Mouse (Mus musculus): ENCODE data around the gene Tnni2. TPM values are rescaled to one million over a fixed set of nuclear protein-coding genes. Genes with fewer than 3 reads are reported as not detected.
A peak's percentile ranks its signal among the peaks of the same experiment; 100 is the strongest.

The Tnni2 gene
- polyA plus RNA-seq, 1 experiment from 2014 or later: 29.3 TPM

GRCm38 (mm10) chr7:142460636-142461077, 19.0 kb downstream of the Tnni2 start, which contains the start of gene Lsp1:
Gene Lsp1 (plus strand): TSS chr7:142460809.
- Histone ChIP-seq H3K27me3 (no peaks in the 10 kb centered on the region), H3K27ac (replicated peaks) (0 out of 2 replicates have a peak within 1 kb of the TSS, but pooled peaks have one; percentile 33), H3K4me1 (replicated peaks) (peaks cover 4% of the 10 kb centered on the region; the same call in 1 of the 2 replicates), H3K4me3 (replicated peaks) (peak within 1 kb of the TSS; percentile 28), H3K9me3 (replicated peaks) (no peaks in the 10 kb centered on the region), H3K36me3 (replicated peaks) (no peaks in the 10 kb centered on the region), H3K4me2 (peak within 1 kb of the TSS; percentile 33), H3K9ac (no peak within 1 kb of the TSS)
- 47% methylated on average over 7 of the region's 7 CpGs for WGBS (ENCODE audit: insufficient replicate concordance)
- ATAC-seq (ENCODE audit: insufficient read depth): no peak

- 44% methylated on average over 2 of the region's 2 CpGs for WGBS (ENCODE audit: insufficient replicate concordance)
- no peaks in the 10 kb centered on the region for H3K27me3 ChIP-seq
- 0 out of 2 replicates have a peak overlapping the region, but pooled peaks have one; percentile 33 for H3K27ac ChIP-seq (replicated peaks)
- no peaks in the 10 kb centered on the region for H3K36me3 ChIP-seq (replicated peaks)
- H3K9ac ChIP-seq: no peak overlapping the region
- peak overlapping the region; percentile 28 for H3K4me3 ChIP-seq (replicated peaks)
- peak overlapping the region; percentile 33 for H3K4me2 ChIP-seq
- ATAC-seq (ENCODE audit: insufficient read depth): 0 out of 2 replicates have a peak, but pooled peaks have one; percentile 7
- peaks cover 4% of the 10 kb centered on the region; the same call in 1 of the 2 replicates for H3K4me1 ChIP-seq (replicated peaks)
- H3K9me3 ChIP-seq (replicated peaks): no peaks in the 10 kb centered on the region
Measured at GRCm38 (mm10) chr7:142461446-142461845, 19.8 kb downstream of the Tnni2 start.

- 70% methylated on average over 6 of the region's 6 CpGs for WGBS (ENCODE audit: insufficient replicate concordance)
- no peak overlapping the region for H3K9ac ChIP-seq
- no peak overlapping the region for H3K27ac ChIP-seq (replicated peaks)
- H3K4me2 ChIP-seq: peak overlapping the region; percentile 33
- H3K4me3 ChIP-seq (replicated peaks): peak overlapping the region; percentile 28; the same call in 1 of the 2 replicates
- peaks cover 4% of the 10 kb centered on the region; the same call in 1 of the 2 replicates for H3K4me1 ChIP-seq (replicated peaks)
- no peaks in the 10 kb centered on the region for H3K9me3 ChIP-seq (replicated peaks)
- H3K36me3 ChIP-seq (replicated peaks): no peaks in the 10 kb centered on the region
- no peak for ATAC-seq (ENCODE audit: insufficient read depth)
- H3K27me3 ChIP-seq: no peaks in the 10 kb centered on the region
Measured at GRCm38 (mm10) chr7:142462190-142462589, 20.6 kb downstream of the Tnni2 start.

GRCm38 (mm10) chr7:142462594-142463078, 21.0 kb downstream of the Tnni2 start:
- H3K9ac ChIP-seq: no peak overlapping the region
- H3K4me3 ChIP-seq (replicated peaks): 0 out of 2 replicates have a peak overlapping the region, but pooled peaks have one; percentile 4
- 35% methylated on average over 4 of the region's 4 CpGs for WGBS (ENCODE audit: insufficient replicate concordance)
- no peaks in the 10 kb centered on the region for H3K4me1 ChIP-seq (replicated peaks)
- H3K4me2 ChIP-seq: peak overlapping the region; percentile 33
- no peaks in the 10 kb centered on the region for H3K9me3 ChIP-seq (replicated peaks)
- ATAC-seq (ENCODE audit: insufficient read depth): no peak
- no peaks in the 10 kb centered on the region for H3K27me3 ChIP-seq
- H3K27ac ChIP-seq (replicated peaks): no peak overlapping the region
- H3K36me3 ChIP-seq (replicated peaks): no peaks in the 10 kb centered on the region

DNA sequence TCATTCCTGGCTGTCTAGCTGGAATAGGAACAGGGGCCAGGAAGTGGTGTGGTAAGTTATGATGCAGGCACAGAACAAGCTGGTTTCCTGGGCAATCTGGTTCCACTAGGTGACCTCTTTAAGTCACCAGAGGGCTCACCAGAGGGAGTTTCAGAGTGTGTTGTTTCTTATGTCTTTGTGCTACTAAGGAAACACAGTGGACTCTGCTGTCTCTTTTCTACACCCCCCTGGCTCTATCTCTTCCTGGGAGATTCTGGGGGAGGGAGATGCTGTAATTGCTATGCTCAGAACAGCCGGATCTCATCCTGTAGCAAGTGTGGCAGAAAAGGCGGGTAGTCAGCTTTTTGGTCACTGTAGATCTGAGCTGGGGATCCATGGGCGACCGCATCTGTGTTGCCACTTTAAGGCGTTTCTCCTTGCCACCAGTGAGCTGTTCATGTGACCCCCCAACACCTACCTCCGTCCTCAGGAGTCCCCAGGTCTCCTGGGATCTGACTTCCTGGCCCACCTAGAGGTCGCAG, 28.6 kb downstream of the Tnni2 start:
- WGBS (ENCODE audit: insufficient replicate concordance): 61% methylated on average over 7 of the region's 7 CpGs
- no peak overlapping the region for H3K27ac ChIP-seq (replicated peaks)
- no peaks in the 10 kb centered on the region for H3K9me3 ChIP-seq (replicated peaks)
- H3K27me3 ChIP-seq: no peaks in the 10 kb centered on the region
- no peaks in the 10 kb centered on the region for H3K36me3 ChIP-seq (replicated peaks)
- ATAC-seq (ENCODE audit: insufficient read depth): no peak
- no peak overlapping the region for H3K9ac ChIP-seq
- H3K4me3 ChIP-seq (replicated peaks): no peak overlapping the region
- no peaks in the 10 kb centered on the region; the same call in none of the 2 replicates for H3K4me1 ChIP-seq (replicated peaks)
- no peak overlapping the region for H3K4me2 ChIP-seq

- no peak overlapping the region for H3K4me2 ChIP-seq
Measured at GRCm38 (mm10) chr7:142470808-142471413, 29.3 kb downstream of the Tnni2 start.

DNA sequence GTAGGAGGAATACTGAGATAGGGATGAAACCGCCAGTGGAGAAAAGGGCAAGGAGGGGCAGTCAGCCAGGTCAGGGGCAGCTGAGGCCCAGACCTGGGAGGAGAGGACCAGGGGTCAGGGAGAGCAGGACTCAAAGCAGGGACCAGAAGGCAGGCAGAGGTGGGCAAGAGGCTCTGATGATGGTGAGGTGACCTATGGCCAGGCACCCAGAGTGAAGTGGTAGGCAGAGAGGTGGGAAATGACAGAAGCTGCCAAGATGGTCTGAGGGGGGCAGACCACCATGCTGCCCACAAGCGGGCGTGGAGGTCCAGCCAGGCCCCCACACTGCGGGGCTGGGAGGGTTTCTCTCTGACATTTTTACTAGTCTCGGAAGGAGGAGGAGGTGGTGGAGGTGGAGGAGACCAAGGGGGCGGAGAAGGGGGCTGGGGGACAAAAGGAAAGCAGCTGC, 29.8 kb downstream of the Tnni2 start:
- 45% methylated on average over 6 of the region's 6 CpGs for WGBS (ENCODE audit: insufficient replicate concordance)
- Histone ChIP-seq H3K4me2 (no peak overlapping the region), H3K4me3 (replicated peaks) (no peak overlapping the region), H3K27me3 (no peaks in the 10 kb centered on the region), H3K9me3 (replicated peaks) (no peaks in the 10 kb centered on the region), H3K27ac (replicated peaks) (no peak overlapping the region), H3K36me3 (replicated peaks) (no peaks in the 10 kb centered on the region), H3K4me1 (replicated peaks) (no peaks in the 10 kb centered on the region; the same call in none of the 2 replicates), H3K9ac (no peak overlapping the region)
- ATAC-seq (ENCODE audit: insufficient read depth): no peak

More at GRCm38 (mm10) chr7:142470808-142471413, 29.3 kb downstream of the Tnni2 start:
- no peak overlapping the region for H3K27ac ChIP-seq (replicated peaks)
- no peak for ATAC-seq (ENCODE audit: insufficient read depth)
- no peak overlapping the region for H3K9ac ChIP-seq
- no peak overlapping the region for H3K4me3 ChIP-seq (replicated peaks)
- no peaks in the 10 kb centered on the region; the same call in none of the 2 replicates for H3K4me1 ChIP-seq (replicated peaks)
- H3K36me3 ChIP-seq (replicated peaks): no peaks in the 10 kb centered on the region
- WGBS (ENCODE audit: insufficient replicate concordance): 32% methylated on average over 4 of the region's 4 CpGs
- no peaks in the 10 kb centered on the region for H3K9me3 ChIP-seq (replicated peaks)
- H3K27me3 ChIP-seq: no peaks in the 10 kb centered on the region

- 53% methylated on average over 15 of the region's 15 CpGs for WGBS (ENCODE audit: insufficient replicate concordance)
- ATAC-seq (ENCODE audit: insufficient read depth): no peak
- H3K4me2 ChIP-seq: no peak overlapping the region
- no peak overlapping the region for H3K27ac ChIP-seq (replicated peaks)
- H3K4me3 ChIP-seq (replicated peaks): no peak overlapping the region
- no peaks in the 10 kb centered on the region for H3K36me3 ChIP-seq (replicated peaks)
- no peaks in the 10 kb centered on the region for H3K9me3 ChIP-seq (replicated peaks)
- H3K4me1 ChIP-seq (replicated peaks): no peaks in the 10 kb centered on the region; the same call in none of the 2 replicates
- H3K27me3 ChIP-seq: no peaks in the 10 kb centered on the region
- H3K9ac ChIP-seq: no peak overlapping the region
Measured at GRCm38 (mm10) chr7:142471884-142472570, 30.4 kb downstream of the Tnni2 start.

GRCm38 (mm10) chr7:142472936-142473335, 31.3 kb downstream of the Tnni2 start:
- Histone ChIP-seq H3K27ac (replicated peaks) (no peak overlapping the region), H3K27me3 (no peaks in the 10 kb centered on the region), H3K4me2 (no peak overlapping the region), H3K9me3 (replicated peaks) (no peaks in the 10 kb centered on the region), H3K9ac (no peak overlapping the region), H3K36me3 (replicated peaks) (no peaks in the 10 kb centered on the region), H3K4me1 (replicated peaks) (no peaks in the 10 kb centered on the region; the same call in none of the 2 replicates), H3K4me3 (replicated peaks) (no peak overlapping the region)
- 57% methylated on average over 4 of the region's 4 CpGs for WGBS (ENCODE audit: insufficient replicate concordance)
- no peak for ATAC-seq (ENCODE audit: insufficient read depth)

GRCm38 (mm10) chr7:142473476-142473875, 31.9 kb downstream of the Tnni2 start:
- Histone ChIP-seq H3K27me3 (no peaks in the 10 kb centered on the region), H3K4me2 (no peak overlapping the region), H3K9ac (no peak overlapping the region), H3K36me3 (replicated peaks) (no peaks in the 10 kb centered on the region), H3K4me1 (replicated peaks) (no peaks in the 10 kb centered on the region; the same call in none of the 2 replicates), H3K4me3 (replicated peaks) (no peak overlapping the region), H3K9me3 (replicated peaks) (no peaks in the 10 kb centered on the region), H3K27ac (replicated peaks) (no peak overlapping the region)
- WGBS (ENCODE audit: insufficient replicate concordance): 52% methylated on average over 2 of the region's 2 CpGs
- no peak for ATAC-seq (ENCODE audit: insufficient read depth)

DNA sequence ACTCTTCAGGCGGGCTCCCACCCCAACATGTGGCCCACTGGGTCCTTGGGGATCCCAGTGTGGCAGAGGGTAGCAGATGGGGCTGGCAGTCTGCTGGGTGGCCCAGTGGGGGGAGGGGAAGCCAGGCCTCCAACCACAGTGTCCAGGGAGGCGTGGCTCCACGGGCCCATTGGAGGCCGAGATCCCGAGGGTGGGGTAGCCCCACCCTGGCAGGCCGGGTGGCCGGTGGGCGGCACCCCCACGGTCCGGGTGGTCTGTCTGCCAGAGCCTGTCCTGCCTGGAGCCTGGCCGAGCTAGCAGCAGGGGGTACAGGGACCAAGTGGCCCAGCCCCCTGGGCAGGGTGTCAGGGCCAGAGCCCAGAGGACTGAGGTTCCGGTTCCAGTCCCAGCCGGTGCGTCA, 33.2 kb downstream of the Tnni2 start:
- Histone ChIP-seq H3K27me3 (no peaks in the 10 kb centered on the region), H3K4me2 (no peak overlapping the region), H3K36me3 (replicated peaks) (no peaks in the 10 kb centered on the region), H3K27ac (replicated peaks) (no peak overlapping the region), H3K4me3 (replicated peaks) (no peak overlapping the region), H3K4me1 (replicated peaks) (no peaks in the 10 kb centered on the region; the same call in none of the 2 replicates), H3K9ac (no peak overlapping the region), H3K9me3 (replicated peaks) (no peaks in the 10 kb centered on the region)
- ATAC-seq (ENCODE audit: insufficient read depth): no peak
- 64% methylated on average over 14 of the region's 14 CpGs for WGBS (ENCODE audit: insufficient replicate concordance)
